16 mouse cellular contexts compared by ENCODE assay signal in the genomic region with DNA sequence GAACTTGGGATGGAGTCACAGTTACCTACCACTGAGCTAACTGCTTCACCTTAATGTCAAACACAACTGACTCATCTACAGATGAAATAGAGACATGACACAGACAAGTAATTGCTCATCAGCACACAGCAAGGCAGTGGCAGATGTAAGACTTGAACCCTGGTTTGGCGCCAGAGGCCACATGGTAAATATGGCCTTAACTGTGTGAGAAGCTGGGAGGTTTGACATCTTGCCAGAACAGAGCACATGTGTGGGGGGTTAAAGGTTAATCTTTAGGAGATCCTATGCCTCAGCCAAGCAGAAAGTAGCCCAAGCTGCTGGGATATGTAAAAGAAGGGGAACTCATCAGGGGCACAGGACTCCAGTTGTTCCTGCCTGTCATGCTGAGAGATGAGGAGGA.
"Had no signal": no experiment of that assay in that cellular context is flagged by ENCODE, and none has a peak within 500 bp of the region (broad histone marks: within the 10 kb centered on the region; RNA-seq: fewer than 3 reads in every experiment).

No protein-coding gene starts in this region.

- H3K4me1 ChIP-seq: intestine, embryonic 15.5 days; liver, embryonic 13.5 days; midbrain, embryonic 13.5 days; neural tube, embryonic 12.5 days; stomach, embryonic 15.5 days had no signal

- H3K27me3 ChIP-seq: intestine, embryonic 15.5 days; liver, embryonic 13.5 days; midbrain, embryonic 13.5 days; neural tube, embryonic 12.5 days; stomach, embryonic 15.5 days had no signal

- H3K36me3 ChIP-seq: intestine, embryonic 15.5 days; liver, embryonic 13.5 days; midbrain, embryonic 13.5 days; neural tube, embryonic 12.5 days; stomach, embryonic 15.5 days had no signal

- H3K4me2 ChIP-seq: intestine, embryonic 15.5 days; liver, embryonic 13.5 days; midbrain, embryonic 13.5 days; neural tube, embryonic 12.5 days; stomach, embryonic 15.5 days had no signal

- ATAC-seq: intestine, embryonic 15.5 days; liver, postnatal 0 days; midbrain, embryonic 13.5 days had no signal

- H3K9me3 ChIP-seq: intestine, embryonic 15.5 days; midbrain, embryonic 13.5 days; neural tube, embryonic 12.5 days; stomach, embryonic 15.5 days had no signal

- DNase-seq: kidney, adult 18-20 months; kidney, postnatal 10 days; kidney, postnatal 4 days; liver; liver, embryonic 13.5 days; liver, postnatal 0 days; retina, postnatal 1 day; right cerebral cortex, postnatal 4 days; thymus, adult 2 months; thymus, postnatal 25 days had no signal

- H3K9ac ChIP-seq: intestine, embryonic 15.5 days; liver, embryonic 13.5 days; liver, postnatal 0 days; midbrain, embryonic 13.5 days; neural tube, embryonic 12.5 days; stomach, embryonic 15.5 days had no signal

- H3K27ac ChIP-seq: intestine, embryonic 15.5 days; layer of hippocampus, adult 2 months; liver, embryonic 13.5 days; midbrain, embryonic 13.5 days; neural tube, embryonic 12.5 days; stomach, embryonic 15.5 days had no signal

- H3K4me3 ChIP-seq: intestine, embryonic 15.5 days; layer of hippocampus, adult 2 months; liver, embryonic 13.5 days; midbrain, embryonic 13.5 days; myocyte; neural tube, embryonic 12.5 days; stomach, embryonic 15.5 days had no signal
